Mouse (Mus musculus): Measurements from ENCODE around the gene Fbxl3.

Fbxl3 gene

GRCm38 (mm10) chr14:103037016-103037415 is 62.4 kb downstream of the Fbxl3 start:
- peak; percentile 47 for DNase-seq (ENCODE audit: low read depth)

GRCm38 (mm10) chr14:103034076-103034475 is 65.3 kb downstream of the Fbxl3 start:
- no peak for DNase-seq (ENCODE audit: low read depth)

- peak; percentile 90 for DNase-seq (ENCODE audit: low read depth)
Observed at GRCm38 (mm10) chr14:103033271-103033823, 66.0 kb downstream of the Fbxl3 start.
